Comparison of ENCODE assay signal across 17 mouse cellular contexts in the genomic region with DNA sequence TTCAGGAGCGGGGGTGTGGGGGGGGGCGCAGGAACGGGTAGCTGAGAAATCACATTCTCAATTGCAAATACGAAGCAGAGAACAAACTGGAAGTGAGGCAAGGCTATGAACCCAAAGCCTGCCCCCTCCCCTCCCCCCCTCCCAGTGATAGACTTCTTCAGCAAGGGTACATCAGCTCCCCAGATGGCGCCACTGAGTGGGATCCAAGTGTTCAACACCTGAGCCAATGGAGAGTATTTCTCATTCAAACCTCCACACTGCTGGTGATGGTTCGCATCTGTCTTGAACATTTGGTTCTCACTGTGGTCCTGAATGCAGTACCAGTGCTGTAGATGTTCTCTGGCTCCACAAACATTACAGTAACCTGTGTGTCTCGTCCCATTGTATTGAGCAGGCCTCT. TPM values are rescaled to one million over a fixed set of nuclear protein-coding genes. Genes with fewer than 3 reads are reported as not detected.
A peak's percentile ranks its signal among the peaks of the same experiment; 100 is the strongest.
DNase-seq lines count a peak whose midpoint lies in the region; ATAC-seq and TF ChIP-seq lines count a peak whose summit lies in the region.
"Had no signal": no experiment of that assay in that cellular context is flagged by ENCODE, and none has a peak within 500 bp of the region (broad histone marks: within the 10 kb centered on the region; RNA-seq: fewer than 3 reads in every experiment).

No protein-coding gene starts in this region.

- H3K9ac ChIP-seq in heart, embryonic 13.5 days: no peak overlapping the region
- H3K9ac ChIP-seq in kidney, postnatal 0 days (ENCODE audit: low read depth, low read length): no peak overlapping the region
- H3K9ac ChIP-seq: forebrain, embryonic 13.5 days; hindbrain, embryonic 15.5 days; liver, embryonic 15.5 days had no signal

- H3K4me1 ChIP-seq in heart, embryonic 13.5 days: peaks cover 74% of the 10 kb centered on the region
- H3K4me1 ChIP-seq in kidney, postnatal 0 days (replicated peaks; ENCODE audit: insufficient read depth, low read length): 0 out of 2 replicates have a peak, but pooled peaks cover 3% of the 10 kb centered on the region
- peaks cover 16% of the 10 kb centered on the region for H3K4me1 ChIP-seq in embryonic facial prominence, embryonic 10.5 days
- H3K4me1 ChIP-seq: liver, embryonic 15.5 days had no signal

- H3K27me3 ChIP-seq in heart, embryonic 13.5 days (replicated peaks): no peaks in the 10 kb centered on the region; the same call in 1 of the 2 replicates
- H3K27me3 ChIP-seq in kidney, postnatal 0 days (ENCODE audit: insufficient read depth, low read length): peaks cover 7% of the 10 kb centered on the region; the same call in 1 of the 2 replicates
- no peaks in the 10 kb centered on the region for H3K27me3 ChIP-seq in Patski
- H3K27me3 ChIP-seq in embryonic facial prominence, embryonic 10.5 days (replicated peaks; ENCODE audit: low read depth, poor library complexity, severe bottlenecking): peaks cover 42% of the 10 kb centered on the region
- H3K27me3 ChIP-seq: hindbrain, embryonic 15.5 days had no signal

- POLR2A ChIA-PET in Patski (lab: Charles Lee): no interaction called here

- H3K4me3 ChIP-seq in heart, embryonic 13.5 days: no peak overlapping the region
- no peak overlapping the region for H3K4me3 ChIP-seq in kidney, postnatal 0 days (replicated peaks; ENCODE audit: low read depth, low read length)
- H3K4me3 ChIP-seq in embryonic facial prominence, embryonic 10.5 days: no peak overlapping the region
- H3K4me3 ChIP-seq: forebrain, embryonic 13.5 days; hindbrain, embryonic 15.5 days; liver, embryonic 15.5 days had no signal

- CTCF ChIA-PET in Patski (lab: Charles Lee): no interaction called here

- no peak for ATAC-seq in heart, embryonic 13.5 days (ENCODE audit: extremely low read depth, insufficient number of reproducible peaks, low FRiP score, low TSS enrichment)
- no peak for ATAC-seq in kidney, postnatal 0 days (replicated peaks; ENCODE audit: low FRiP score, low read depth)
- ATAC-seq in Patski: no peak
- ATAC-seq: forebrain, embryonic 13.5 days had no signal

- in situ Hi-C loops in Patski (cut with MboI; ENCODE audit: low pct_unique_long_range_greater_than_20kb): loop anchor here (10.0 kb wide), 1 partner anchor 115 kb away; no protein-coding TSS in a partner anchor

- 53% methylated on average over 7 of the region's 7 CpGs for WGBS in heart, embryonic 13.5 days
- 84% methylated on average over 7 of the region's 7 CpGs for WGBS in kidney, postnatal 0 days
- 89% methylated on average over 7 of the region's 7 CpGs for WGBS in embryonic facial prominence, embryonic 10.5 days

- H3K9me3 ChIP-seq in heart, embryonic 13.5 days: no peaks in the 10 kb centered on the region
- no peaks in the 10 kb centered on the region for H3K9me3 ChIP-seq in kidney, postnatal 0 days (replicated peaks; ENCODE audit: low read length)
- no peaks in the 10 kb centered on the region for H3K9me3 ChIP-seq in embryonic facial prominence, embryonic 10.5 days
- H3K9me3 ChIP-seq: forebrain, embryonic 13.5 days; hindbrain, embryonic 15.5 days; liver, embryonic 15.5 days had no signal

- intact Hi-C loops in heart, postnatal 25 days (cut with DNase I): loop anchor here (2.0 to 5.0 kb wide), 5 partner anchors 88 to 561 kb away; no protein-coding TSS in a partner anchor

- TF ChIP-seq CTCF in kidney, postnatal 0 days (IDR thresholded peaks at IDR 0.05; ENCODE audit: low read depth): peak; percentile 43
- TF ChIP-seq CTCF in Patski (IDR thresholded peaks at IDR 0.05): peak; percentile 13

- H3K27ac ChIP-seq in heart, embryonic 13.5 days (replicated peaks): peak overlapping the region; percentile 86; the same call in 1 of the 2 replicates
- H3K27ac ChIP-seq in kidney, postnatal 0 days: no peak overlapping the region
- H3K27ac ChIP-seq in embryonic facial prominence, embryonic 10.5 days (replicated peaks): no peak overlapping the region
- H3K27ac ChIP-seq: forebrain, embryonic 13.5 days; hindbrain, embryonic 15.5 days; liver, embryonic 15.5 days had no signal

- no peaks in the 10 kb centered on the region for H3K36me3 ChIP-seq in heart, embryonic 13.5 days
- H3K36me3 ChIP-seq in kidney, postnatal 0 days (ENCODE audit: insufficient read depth, low read length): no peaks in the 10 kb centered on the region
- H3K36me3 ChIP-seq in embryonic facial prominence, embryonic 10.5 days (replicated peaks): no peaks in the 10 kb centered on the region
- H3K36me3 ChIP-seq: G1E; hindbrain, embryonic 15.5 days; liver, embryonic 15.5 days had no signal

- no peak overlapping the region for H3K4me2 ChIP-seq in heart, embryonic 13.5 days
- no peak overlapping the region for H3K4me2 ChIP-seq in kidney, postnatal 0 days (ENCODE audit: low read length)
- H3K4me2 ChIP-seq: forebrain, embryonic 13.5 days; hindbrain, embryonic 15.5 days; liver, embryonic 15.5 days had no signal

- no peak for DNase-seq in heart, postnatal 25 days (ENCODE audit: low spot score)
- DNase-seq in kidney, postnatal 0 days (ENCODE audit: low spot score): no peak
- no peak for DNase-seq in kidney, adult 9 months
- DNase-seq in 3T3-L1 (ENCODE audit: low read depth, low spot score) (peak; percentile 53), Patski (ENCODE audit: low read depth, low spot score) (no peak)
- DNase-seq in embryonic facial prominence, embryonic 10.5 days (ENCODE audit: low spot score): no peak
- DNase-seq: cerebellum, postnatal 36 days; kidney, adult 18-20 months; kidney, postnatal 25 days; layer of hippocampus, adult 9-11 months; thymus, adult 2 months had no signal

RNA-seq across cellular contexts. Expression of gene Cdh13, which starts 6.0 kb away (rescaled TPM):
- polyA plus RNA-seq in heart, embryonic 13.5 days (2015; fragmentation: Nextera tagmentation; extraction: Ambion mirVana): 50.0 and 52.0 TPM in 2 replicates
- total RNA-seq in heart, postnatal 25 days (2021): 100 to 1,000 TPM; 147 to 186 TPM
- polyA plus RNA-seq in kidney, postnatal 0 days (2015; fragmentation: Nextera tagmentation; extraction: Ambion mirVana): 3.9 and 4.1 TPM in 2 replicates
- 62.2 TPM for polyA plus RNA-seq in Patski (2021)
- 2.2 and 2.4 TPM in 2 replicates for polyA plus RNA-seq in embryonic facial prominence, embryonic 10.5 days (2016; fragmentation: Nextera tagmentation; extraction: Ambion mirVana)
- total RNA-seq: neutrophil, adult 5-6 weeks had no signal
- polyA plus RNA-seq: G1E had no signal

Comparison
In these comparisons a context has a peak if more than half of its experiments do, and no peak if none do; other contexts are left out.
1. RNA of gene Cdh13, which starts 6.0 kb away (polyA plus RNA-seq): 62.2 TPM in Patski (single experiment) and 50.0 to 52.0 TPM in heart, embryonic 13.5 days; 3.9 to 4.1 TPM in kidney, postnatal 0 days and 2.2 to 2.4 TPM in embryonic facial prominence, embryonic 10.5 days; every median in the first group is over 10 times any median in the second.